Mouse (Mus musculus): ENCODE results near the gene Olfr1375.
A peak's percentile ranks its signal among the peaks of the same experiment; 100 is the strongest.
"Not testable (repeated sequence)": the region's sequence is repeated elsewhere in the genome, so short reads cannot be mapped to it uniquely, and the experiment has no call there.

Olfr1375 gene

DNA sequence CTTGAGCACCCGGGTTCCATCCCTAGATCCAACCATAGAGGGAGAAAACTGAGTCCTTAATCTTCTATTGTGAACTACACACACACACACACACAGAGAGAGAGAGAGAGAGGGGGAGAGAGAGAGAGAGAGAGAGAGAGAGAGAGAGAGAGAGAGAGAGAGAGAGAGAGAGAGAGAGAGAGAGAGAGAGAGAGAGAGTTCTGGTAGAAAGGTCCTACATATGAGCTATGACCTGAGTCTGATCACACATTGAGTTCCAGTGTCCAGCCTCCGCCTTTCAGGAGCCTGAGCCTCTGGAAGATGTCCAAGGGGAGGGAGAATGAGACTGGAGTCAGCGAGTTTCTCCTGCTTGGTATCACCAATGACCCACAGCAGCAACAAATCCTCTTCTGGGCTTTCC lies at the start of gene Olfr1375:
Olfr1375 (plus strand) TSS at position 301 of the 400 bp plus-strand sequence.
- not testable (repeated sequence) for DNase-seq (ENCODE audit: low spot score)

DNA sequence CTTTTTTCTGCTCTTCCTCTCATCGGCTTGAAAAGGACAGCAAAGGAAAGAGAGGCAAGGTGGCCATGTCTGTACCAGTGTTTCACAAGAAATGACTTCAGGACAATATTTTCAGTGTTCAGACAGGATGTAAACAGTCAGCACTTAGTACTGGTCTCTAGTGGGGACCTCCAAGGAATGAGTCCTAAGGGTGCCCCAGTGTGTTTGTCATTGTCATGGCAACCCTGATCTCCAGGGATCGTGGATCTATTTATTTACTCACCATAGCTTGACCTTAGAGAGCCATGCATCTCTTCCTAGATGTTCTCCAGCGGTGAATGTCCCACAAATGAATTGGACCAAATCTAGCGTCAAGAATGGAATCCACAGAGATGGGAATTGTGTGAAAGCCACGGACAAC lies 44.6 kb upstream of the Olfr1375 start, which contains the start of gene Olfr51:
Olfr51 (plus strand) TSS at position 301 of the 400 bp plus-strand sequence.
- no peak for DNase-seq (ENCODE audit: low spot score)

DNA sequence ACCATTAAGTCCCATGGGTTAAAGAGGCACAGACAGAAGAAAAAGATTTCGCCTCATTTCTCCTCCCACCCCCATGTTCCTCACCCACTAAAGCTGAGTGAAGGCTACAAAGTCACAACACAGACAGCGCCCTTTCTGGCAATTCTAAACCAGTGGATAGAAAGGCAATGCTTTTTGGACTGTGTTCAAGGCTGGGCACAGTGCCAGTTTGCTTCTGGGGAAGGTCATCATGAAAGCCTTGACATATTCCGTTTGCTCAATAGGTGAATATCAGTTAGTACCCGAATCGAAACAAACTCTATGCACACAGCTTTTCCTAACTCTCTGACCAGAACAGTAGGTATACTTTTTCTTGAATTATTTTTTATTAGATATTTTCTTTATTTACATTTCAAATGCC lies 36.1 kb upstream of the Olfr1375 start:
- no peak for DNase-seq (ENCODE audit: low spot score)

DNA sequence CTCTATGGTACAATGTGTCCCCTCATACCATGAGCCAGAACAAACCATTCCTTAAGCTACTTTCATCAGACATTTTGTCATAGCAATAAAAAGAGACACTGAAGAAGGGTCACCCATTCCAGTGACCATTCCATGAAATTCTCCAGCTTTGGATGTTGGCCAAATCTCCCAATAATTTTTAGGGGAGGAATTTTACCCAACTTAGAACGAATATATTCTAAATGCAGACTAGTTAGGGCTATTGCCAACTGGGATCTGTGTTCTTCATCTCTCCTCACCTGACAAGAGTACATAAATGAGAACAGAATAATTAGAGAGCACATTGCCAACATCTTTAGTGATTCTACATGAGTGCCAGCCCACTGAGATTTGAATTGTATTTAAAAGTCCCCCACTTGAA lies 34.0 kb upstream of the Olfr1375 start, which contains the start of gene Olfr54:
Olfr54 (plus strand) TSS at position 301 of the 400 bp plus-strand sequence.
- DNase-seq (ENCODE audit: low spot score), result no peak

DNA sequence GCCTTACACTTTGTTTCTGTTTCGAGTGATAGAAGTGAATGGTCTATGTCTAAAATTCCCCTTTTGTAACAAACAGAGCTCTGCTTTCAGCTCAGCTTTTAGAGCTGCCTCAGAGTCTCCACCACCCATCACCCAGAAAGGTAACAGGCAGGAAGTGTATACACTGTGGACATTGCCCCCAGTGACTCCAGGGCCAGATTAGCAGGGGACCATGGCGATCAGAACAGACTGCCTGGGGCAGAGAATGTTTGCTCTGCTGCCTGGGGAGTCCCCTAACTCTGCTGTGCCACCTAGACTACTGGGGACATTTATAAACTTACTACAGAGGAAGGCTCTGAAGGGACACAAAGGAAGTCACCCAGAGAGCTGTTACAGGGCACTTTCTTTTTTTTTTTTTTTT lies 31.6 kb upstream of the Olfr1375 start:
- no peak for DNase-seq (ENCODE audit: low spot score)

DNA sequence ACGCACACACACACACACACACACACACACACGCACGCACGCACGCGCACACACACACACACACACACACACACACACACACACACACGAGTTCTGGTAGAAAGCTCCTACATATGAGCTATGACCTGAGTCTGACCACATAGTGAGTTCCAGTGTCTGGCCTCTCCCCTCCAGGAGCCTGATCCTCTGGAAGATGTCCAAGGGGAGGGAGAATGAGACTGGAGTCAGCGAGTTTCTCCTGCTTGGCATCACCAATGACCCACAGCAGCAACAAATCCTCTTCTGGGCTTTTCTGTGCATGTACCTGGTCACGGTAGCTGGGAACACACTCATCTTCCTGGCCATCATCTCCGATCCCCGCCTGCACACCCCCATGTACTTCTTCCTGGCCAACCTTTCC lies 21.1 kb upstream of the Olfr1375 start:
- DNase-seq (ENCODE audit: low spot score), result not testable (repeated sequence)

DNA sequence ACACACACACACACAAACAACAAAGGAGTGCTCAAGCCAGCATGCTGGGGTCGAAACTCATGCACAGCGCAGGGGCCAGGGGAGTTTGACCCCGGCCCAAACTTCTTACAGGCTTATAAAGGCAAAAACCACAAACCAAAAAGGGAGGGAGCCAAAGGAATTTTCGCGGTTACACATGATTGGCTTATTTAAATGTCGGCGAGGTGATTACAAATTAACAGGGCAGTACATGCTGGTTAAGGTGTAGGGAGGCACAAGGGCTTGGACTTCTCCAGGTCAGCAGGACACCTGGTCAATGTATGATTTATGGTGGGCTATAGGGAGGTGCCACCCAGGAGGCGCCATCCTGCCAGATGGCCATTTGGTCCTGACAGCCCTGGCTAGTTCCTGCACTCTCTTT lies 18.5 kb upstream of the Olfr1375 start:
- DNase-seq (ENCODE audit: low spot score), result not testable (repeated sequence)

DNA sequence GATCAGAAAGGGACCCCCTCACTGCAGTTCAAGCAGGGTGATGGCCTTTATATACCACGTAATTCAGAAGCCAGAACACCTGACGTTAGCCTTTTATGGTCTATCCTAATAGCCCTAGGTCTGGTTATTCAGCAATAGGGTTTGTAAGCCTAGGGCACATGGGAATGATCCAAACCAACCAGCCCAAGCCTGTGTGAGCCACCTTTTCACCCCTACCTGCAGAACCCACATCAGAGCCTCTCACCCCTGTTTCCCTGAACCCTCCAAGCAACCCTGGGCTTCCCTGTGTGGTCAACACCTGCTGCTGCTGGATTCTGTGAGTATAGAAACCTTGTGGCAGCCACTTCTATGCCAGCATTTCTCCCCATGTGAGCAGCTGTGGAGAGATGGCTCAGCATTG lies 17.7 kb upstream of the Olfr1375 start:
- no peak for DNase-seq (ENCODE audit: low spot score)

DNA sequence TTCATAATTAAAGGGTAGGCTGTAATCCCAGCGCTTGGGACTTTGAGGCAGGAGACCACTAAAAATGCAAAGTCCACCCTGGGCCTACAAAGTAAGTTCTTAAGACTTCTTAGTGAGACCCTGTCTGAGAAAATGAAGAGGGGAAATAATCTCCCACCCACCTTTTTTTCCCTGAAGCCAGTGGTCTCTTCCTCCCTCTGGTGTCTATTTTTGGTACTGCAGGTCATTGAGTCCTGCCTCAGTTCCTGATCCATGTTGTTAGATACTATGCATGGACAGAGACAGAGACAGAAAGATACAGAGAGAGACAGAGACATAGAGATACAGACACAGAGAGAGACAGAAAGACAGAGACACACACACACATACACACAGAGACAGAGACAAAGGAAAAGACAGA lies 15.1 kb upstream of the Olfr1375 start:
- peak; percentile 61 for DNase-seq (ENCODE audit: low spot score)

DNA sequence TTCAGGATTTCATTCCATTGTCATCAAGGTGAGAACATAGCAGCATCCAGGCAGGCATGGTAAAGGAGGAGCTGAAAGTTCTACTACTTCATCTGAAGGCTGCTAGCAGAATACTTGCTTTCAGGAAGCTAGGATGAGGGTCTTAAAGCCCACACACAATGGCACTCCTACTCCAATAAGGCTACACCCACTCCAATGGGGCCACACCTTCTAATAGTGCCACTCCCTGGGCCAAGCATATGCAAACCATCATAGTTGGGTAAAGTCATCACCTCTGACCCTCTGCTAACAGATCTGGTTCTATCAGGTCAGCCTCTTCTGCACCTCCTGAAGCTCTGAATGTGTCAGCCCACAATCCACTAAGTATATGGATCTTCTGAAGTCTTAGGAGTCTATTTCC lies 13.8 kb upstream of the Olfr1375 start:
- not testable (repeated sequence) for DNase-seq (ENCODE audit: low spot score)

DNA sequence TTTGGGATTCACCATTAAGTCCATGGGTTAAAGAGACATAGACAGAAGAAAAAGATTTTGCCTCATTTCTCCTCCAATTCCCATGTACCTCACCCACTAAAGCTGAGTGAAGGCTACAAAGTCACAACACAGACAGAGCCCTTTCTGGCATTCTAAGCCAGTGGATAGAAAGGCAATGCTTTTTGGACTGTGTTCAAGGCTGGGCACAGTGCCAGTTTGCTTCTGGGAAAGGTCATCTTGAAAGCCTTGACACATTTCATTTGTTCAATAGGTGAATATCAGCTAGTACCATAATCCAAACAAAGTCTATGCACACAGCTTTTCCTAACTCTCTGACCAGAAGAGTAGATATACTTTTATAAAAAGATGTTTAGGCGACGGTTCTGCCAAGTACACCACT lies 12.0 kb upstream of the Olfr1375 start:
- no peak for DNase-seq (ENCODE audit: low spot score)

DNA sequence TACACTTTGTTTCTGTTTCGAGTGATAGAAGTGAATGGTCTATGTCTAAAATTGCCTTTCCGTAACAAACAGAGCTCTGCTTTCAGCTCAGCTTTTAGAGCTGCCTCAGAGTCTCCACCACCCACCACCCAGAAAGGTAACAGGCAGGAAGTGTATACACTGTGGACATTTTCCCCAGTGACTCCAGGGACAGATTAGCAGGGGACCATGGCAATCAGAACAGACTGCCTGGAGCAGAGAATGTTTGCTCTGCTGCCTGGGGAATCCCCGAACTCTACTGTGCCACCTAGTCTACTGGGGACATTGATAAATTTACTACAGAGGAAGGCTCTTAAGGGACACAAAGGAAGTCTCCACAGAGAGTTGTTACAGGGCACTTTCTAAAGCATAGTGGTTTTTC lies 3.1 kb upstream of the Olfr1375 start:
- not testable (repeated sequence) for DNase-seq (ENCODE audit: low spot score)

DNA sequence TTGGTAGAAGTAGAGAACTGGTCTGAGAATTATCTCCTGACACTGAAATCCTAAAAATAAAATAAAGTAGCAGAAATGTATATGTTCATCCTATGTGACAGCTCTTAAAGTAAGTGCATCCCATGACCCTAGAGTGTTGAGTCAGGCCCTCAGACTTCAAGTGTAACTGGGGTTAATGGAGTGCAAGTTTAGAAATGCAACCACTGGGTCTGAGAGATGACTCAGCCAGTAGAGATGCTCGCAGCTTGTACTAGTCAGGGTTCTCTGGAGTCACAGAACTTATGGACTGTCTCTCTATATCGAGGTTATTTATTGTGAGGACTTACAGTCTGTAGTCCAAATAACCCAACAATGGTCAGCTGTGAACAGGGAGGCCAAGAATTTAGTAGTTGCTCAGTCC lies 3.8 kb downstream of the Olfr1375 start:
- no peak for DNase-seq (ENCODE audit: low spot score)

DNA sequence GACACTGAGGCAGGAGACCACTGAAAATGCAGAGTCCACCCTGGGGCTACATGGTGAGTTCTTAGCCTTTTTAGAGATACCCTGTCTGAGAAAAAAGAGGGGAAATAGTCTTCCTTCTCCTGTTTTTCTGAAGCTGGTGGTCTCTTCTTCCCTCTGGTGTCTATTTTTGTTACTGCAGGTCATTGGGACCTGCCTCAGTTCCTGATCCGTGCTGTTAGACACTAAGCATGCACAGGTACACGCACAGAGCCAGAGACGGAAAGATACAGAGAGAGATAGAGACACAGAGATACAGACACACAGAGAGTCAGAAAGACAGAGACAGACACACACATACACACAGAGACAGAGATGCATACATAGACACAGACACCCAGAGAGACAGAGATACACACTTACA lies 5.3 kb downstream of the Olfr1375 start:
- no peak for DNase-seq (ENCODE audit: low spot score)

DNA sequence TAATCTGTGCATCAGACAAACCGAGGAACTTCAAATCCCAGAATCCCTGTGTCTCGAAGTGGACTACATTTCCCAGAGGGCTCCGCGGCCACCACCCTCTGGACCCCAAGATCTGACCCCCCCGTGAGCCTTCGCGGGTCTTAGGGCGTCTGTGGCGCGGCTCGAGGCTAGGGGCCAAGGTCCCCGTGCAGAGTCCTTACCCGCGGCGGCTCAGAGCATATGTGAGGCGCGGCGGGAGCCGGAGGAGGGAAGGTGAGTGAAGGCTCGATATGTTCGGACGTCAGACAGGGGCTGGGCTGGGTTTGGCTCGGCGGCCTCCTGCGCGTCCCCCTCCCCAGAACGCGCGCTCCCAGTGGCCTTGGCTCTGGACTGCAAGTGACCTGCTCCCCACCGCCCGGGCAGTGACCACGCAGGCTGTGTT lies 11.3 kb downstream of the Olfr1375 start, which contains the start of gene Zfp354a:
Zfp354a (plus strand) TSS at position 107 of the 421 bp plus-strand sequence.
- DNase-seq (ENCODE audit: low spot score), result peak; percentile 86

DNA sequence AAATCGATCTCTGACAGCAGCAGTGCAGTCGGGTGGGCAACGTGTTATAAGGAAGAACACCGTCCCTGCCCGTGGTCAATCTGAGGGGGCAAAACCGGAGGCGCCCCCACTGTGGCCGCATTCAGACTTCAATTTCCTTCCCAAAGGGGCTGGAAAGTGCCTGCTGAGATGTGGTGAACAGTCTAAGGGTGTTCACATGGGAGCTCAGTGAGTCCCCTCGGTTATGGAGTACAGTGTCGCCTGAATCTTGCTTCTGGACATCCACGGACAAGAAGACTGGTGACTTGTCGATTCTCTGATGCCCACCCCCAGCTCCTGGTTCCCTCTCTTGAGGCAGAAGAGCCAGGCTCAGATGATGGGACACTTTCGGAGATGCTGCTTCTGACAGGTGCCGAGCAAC lies 11.7 kb downstream of the Olfr1375 start:
- DNase-seq (ENCODE audit: low spot score), result peak; percentile 6

DNA sequence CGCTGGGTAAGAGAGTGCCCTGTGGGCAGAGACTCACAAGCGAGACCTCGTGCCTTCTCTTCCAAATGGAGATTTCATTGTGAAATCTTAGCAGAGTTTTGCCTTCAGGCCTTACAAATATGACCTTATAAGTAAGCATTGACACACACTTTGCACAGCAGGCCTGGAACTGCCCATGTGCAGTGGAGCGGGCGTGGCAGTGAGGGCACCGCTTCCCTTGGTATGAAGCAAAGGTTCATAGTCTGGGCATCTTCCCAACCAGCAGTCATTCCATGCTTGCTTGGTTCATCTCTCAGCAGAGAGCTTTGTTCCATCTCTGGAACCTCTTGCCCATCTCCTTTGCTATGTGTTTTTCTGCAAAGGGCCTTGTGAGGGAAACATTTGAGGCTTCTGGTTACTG lies 13.1 kb downstream of the Olfr1375 start:
- no peak for DNase-seq (ENCODE audit: low spot score)

DNA sequence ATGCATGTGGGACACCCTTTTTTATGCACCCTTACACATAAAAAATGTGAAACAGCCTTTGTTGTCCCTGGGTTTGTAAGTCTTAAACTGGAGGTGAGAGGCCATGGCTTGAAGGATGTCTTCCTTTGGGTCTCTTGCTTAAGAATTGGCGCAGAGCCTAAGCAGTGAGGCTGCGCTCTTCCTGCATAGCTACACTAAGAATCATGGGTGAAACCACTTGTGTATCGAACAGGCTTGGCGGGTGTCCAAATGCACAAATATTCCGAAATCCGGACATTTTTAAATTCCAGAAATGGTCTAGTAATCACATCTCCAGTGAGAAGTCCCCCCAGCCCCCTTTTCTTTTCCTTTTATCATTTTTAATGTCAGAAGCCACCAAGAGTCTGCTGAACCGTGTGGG lies 15.4 kb downstream of the Olfr1375 start:
- no peak for DNase-seq (ENCODE audit: low spot score)

DNA sequence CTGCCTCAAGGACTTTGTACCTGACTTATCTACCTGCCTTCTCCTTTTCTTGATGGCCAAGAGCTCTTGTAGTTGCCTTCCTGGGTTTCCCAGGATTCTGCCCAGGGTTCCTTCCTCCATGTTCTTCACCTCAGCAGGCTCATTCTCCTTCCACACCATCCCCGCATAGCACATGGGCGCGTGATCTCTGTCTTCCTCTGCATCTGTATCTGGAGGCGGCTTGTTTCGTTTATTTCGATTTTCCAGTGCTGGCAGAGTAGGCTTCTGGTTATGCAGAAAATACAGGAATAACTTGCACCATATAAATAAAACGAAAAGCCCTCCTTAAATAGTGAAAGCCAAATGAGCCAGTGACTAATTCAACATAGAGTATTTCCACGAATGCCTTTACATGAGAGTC lies 15.9 kb downstream of the Olfr1375 start:
- DNase-seq (ENCODE audit: low spot score), result no peak

DNA sequence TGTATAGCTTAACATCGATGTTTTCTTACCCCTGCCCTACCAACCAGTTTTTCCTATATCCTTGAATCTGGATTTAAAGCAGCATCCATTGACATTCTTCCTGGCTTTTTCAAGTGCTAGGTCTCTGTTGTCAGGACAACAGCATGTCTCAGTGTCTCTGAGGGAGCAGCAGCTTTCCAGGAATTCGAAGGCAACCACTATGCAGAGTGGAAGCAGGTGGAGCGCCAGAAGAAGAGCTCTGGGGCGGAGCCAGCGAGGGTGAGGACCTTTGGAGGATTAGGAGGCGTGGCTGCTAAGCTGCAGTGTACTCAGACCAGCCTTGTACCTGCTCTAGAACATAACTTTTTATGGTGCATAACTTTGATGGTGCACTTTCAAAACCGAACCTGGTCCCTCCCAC lies 36.6 kb downstream of the Olfr1375 start:
- DNase-seq (ENCODE audit: low spot score), result no peak

DNA sequence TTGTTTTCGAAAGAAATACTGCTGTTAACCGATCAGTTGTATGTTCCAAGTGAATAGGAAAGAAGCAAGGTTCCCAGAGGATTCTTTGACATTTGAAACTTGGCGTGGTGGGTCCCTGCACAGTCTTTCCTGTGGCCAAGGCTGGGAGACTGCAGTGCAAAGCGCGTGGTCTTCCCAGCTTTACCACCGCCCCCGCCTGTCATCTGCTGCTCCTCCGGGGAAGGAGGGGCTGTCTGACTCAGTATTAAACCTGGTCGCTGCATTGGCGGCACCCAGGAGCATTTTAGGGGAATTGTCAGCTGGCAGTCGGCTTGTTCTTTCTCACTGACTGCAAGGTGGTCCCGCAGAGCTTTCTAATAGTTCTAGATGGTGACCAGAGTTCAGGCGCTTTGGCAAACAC lies 37.4 kb downstream of the Olfr1375 start:
- DNase-seq (ENCODE audit: low spot score), result no peak
